Mouse (Mus musculus): ENCODE results near the gene Tbc1d2b.

The Tbc1d2b gene

GRCm38 (mm10) chr9:90270193-90270943 lies at the start of gene Tbc1d2b:
Tbc1d2b (minus strand) TSS chr9:90270804.
- in situ Hi-C loops (cut with MboI; ENCODE audit: low pct_unique_long_range_greater_than_20kb in 1 of 2, low sequenced_read_pairs in 2 of 2, unreplicated experiment in 1 of 2) = no loop called here

DNA sequence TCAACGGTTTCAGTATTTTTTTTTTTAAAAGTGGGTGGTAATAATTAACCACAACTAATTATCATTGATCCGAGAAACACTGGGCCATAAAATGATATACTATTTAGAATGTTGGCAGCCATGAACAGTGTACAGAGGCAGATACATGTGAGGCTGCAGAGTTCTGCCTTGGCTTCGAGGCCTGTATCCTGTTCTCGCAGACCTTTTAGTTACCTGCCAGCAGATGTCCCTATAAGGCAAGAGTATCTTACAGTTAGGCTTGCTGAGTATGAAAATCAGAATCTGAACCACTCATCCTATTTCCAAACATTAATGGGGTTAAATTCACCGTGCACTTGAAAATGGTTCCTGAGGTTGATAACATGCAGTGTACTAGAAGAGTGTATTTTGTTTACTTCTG lies 45.7 kb upstream of the Tbc1d2b start:
- in situ Hi-C loops (cut with MboI; ENCODE audit: low pct_unique_long_range_greater_than_20kb in 1 of 2, low sequenced_read_pairs in 2 of 2, unreplicated experiment in 1 of 2) = no loop called here

DNA sequence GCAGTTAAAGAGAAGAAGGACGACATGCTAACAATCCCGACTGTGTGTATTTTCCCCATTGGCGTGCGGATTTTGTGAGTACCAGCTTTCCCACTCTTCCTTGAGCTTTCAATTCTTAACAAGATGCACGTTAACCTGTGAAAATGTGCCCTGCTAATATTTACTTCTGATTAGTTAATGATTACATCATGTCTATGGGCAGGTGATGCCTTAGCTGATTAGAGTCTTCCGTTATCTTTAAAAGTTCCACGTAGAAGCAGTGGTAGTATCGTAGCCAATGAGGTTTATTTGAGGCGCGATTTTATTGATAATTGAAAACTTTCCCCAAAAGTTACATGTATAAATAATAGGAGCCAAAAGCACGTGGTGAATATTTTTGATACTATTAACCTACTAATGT lies 45.1 kb upstream of the Tbc1d2b start:
- in situ Hi-C loops (cut with MboI; ENCODE audit: low pct_unique_long_range_greater_than_20kb in 1 of 2, low sequenced_read_pairs in 2 of 2, unreplicated experiment in 1 of 2) = no loop called here

DNA sequence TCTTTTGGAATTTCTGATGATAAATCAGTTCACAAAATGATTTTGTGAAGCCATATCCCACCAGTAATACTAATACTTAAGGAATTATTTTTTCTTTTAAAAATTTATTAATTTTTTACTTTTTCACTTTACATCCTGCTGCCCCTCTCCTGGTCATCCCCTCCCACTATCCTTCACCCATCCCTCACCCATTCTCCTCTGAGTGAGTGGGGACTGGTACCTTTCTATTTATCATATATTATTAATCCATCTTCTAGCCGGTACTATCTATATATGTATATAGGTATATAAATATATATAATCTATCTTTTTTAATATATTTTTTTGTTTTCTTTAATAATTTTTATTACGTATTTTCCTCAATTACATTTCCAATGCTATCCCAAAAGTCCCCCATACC lies 33.6 kb upstream of the Tbc1d2b start:
- in situ Hi-C loops (cut with MboI; ENCODE audit: low pct_unique_long_range_greater_than_20kb in 1 of 2, low sequenced_read_pairs in 2 of 2, unreplicated experiment in 1 of 2) = no loop called here

DNA sequence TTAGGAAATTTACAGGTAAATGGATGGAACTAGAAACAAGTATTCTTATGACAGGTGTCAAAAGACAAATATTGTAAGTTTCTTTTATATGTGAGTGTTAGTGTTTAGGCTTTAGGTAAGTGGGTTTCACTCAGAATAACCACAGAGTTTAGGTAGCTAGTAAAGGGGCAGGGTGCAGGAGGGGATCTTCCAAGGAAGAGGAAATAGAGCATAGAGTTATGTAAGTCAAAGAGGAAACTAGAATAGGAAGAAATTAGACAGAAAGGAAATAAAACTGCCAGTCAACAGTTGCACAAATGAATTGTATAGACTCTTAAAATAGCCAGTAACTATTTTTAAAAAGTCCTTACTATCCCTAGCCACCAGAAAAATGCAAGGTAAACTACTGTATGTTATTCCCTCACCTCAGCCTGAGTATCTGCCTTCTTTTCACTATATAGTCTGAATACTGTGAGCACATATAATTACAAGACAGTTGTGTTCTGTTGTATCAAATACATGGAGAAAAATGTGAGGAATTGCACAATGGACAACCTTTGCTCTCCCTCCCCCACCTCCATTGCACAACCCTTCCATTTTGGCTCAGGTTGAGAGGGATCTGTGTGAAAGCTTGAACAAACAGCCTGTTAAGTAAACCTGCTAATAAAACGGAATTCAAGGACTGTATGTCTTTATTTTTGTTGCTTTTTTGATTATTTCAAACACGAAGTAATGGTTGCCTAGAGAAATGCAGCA lies 32.7 kb upstream of the Tbc1d2b start:
- in situ Hi-C loops (cut with MboI; ENCODE audit: low pct_unique_long_range_greater_than_20kb in 1 of 2, low sequenced_read_pairs in 2 of 2, unreplicated experiment in 1 of 2) = no loop called here

GRCm38 (mm10) chr9:90302670-90303069 lies 32.1 kb upstream of the Tbc1d2b start:
- in situ Hi-C loops (cut with MboI; ENCODE audit: low pct_unique_long_range_greater_than_20kb in 1 of 2, low sequenced_read_pairs in 2 of 2, unreplicated experiment in 1 of 2) = no loop called here

GRCm38 (mm10) chr9:90301081-90301688 lies 30.6 kb upstream of the Tbc1d2b start:
- in situ Hi-C loops (cut with MboI; ENCODE audit: low pct_unique_long_range_greater_than_20kb in 1 of 2, low sequenced_read_pairs in 2 of 2, unreplicated experiment in 1 of 2) = no loop called here

- in situ Hi-C loops (cut with MboI; ENCODE audit: low pct_unique_long_range_greater_than_20kb in 1 of 2, low sequenced_read_pairs in 2 of 2, unreplicated experiment in 1 of 2) = no loop called here
These were observed 27.0 kb upstream of the Tbc1d2b start for GRCm38 (mm10) chr9:90297637-90298036.

GRCm38 (mm10) chr9:90293641-90294398 lies 23.2 kb upstream of the Tbc1d2b start:
- in situ Hi-C loops (cut with MboI; ENCODE audit: low pct_unique_long_range_greater_than_20kb in 1 of 2, low sequenced_read_pairs in 2 of 2, unreplicated experiment in 1 of 2) = no loop called here

DNA sequence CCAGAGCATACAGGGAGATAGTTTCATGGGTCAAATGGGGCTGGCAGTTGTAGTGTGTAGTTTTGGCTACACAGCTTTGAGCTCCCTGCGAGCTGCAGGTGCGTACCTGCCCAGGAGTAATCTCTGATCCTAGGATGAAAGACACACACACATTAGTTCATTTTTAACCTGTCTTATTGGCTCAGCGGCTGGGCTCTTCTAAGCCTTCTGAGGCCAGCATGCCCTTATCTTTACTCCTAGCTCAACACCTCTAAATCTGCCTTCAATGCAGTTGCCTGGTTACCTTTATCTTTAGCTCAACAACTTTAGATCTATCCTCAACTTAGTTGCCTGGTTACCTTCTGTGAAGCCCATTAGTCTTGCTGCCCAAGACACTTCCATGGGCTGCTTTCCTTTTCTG lies 7.8 kb upstream of the Tbc1d2b start:
- in situ Hi-C loops (cut with MboI; ENCODE audit: low pct_unique_long_range_greater_than_20kb in 1 of 2, low sequenced_read_pairs in 2 of 2, unreplicated experiment in 1 of 2) = no loop called here

GRCm38 (mm10) chr9:90277884-90278283 lies 7.3 kb upstream of the Tbc1d2b start:
- in situ Hi-C loops (cut with MboI; ENCODE audit: low pct_unique_long_range_greater_than_20kb in 1 of 2, low sequenced_read_pairs in 2 of 2, unreplicated experiment in 1 of 2) = no loop called here

DNA sequence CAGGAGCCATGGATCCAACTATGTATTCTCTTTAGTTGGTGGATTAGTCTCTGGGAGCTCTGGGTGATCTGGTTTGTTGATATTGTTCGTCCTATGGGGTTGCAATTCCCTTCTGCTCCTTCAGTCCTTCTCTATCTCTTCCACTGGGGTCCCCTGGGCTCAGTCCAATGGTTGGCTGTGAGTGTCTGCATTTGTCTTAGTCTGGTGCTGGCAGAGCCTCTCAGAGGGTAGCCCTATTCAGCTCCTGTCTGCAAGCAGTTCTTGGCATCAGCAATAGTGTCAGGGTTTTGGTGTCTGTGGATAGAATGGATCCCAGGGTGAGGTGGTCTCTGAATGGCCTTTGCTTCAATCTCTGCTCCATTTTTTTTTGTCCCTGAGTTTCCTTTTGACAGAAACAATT lies 6.2 kb upstream of the Tbc1d2b start:
- in situ Hi-C loops (cut with MboI; ENCODE audit: low pct_unique_long_range_greater_than_20kb in 1 of 2, low sequenced_read_pairs in 2 of 2, unreplicated experiment in 1 of 2) = no loop called here

DNA sequence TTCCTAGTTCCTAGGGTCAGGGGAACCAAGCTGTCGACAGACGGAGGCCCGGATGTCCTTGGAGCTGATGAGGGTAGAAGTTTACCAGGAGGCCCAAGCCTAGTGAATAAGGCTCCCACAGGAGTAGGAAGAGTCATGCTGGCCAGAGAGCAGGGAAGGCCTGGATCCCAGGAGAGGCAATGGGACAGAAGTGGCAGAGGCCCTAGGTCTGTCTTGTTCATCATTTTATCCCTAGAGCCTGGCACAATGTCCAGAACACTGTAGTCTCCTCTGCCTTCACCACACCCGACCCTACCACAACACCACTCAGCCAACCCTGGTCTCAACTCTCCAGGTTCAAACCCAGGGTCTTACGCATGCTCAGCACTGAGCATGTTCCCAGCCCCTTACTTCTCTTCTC lies 5.3 kb upstream of the Tbc1d2b start:
- in situ Hi-C loops (cut with MboI; ENCODE audit: low pct_unique_long_range_greater_than_20kb in 1 of 2, low sequenced_read_pairs in 2 of 2, unreplicated experiment in 1 of 2) = no loop called here

DNA sequence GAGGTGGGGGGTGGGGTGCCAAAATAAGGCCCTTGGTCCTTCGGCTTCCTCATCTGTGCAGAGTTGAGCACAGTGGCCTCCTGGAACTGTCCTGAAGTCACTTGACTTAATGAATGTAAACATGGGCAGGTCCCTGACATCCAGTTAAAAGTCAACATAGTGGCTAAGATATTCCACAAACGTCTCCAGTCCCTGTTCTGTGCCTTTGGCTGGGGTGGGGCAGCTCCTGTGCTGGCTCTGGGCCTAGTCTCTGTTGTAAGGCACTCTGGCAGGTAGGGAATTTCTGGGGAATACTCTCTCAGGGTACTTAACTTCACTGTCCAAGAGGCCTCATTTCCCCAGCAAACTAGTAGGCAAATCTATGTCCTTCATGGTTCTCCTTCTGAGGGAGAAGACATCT lies 4.9 kb upstream of the Tbc1d2b start:
- in situ Hi-C loops (cut with MboI; ENCODE audit: low pct_unique_long_range_greater_than_20kb in 1 of 2, low sequenced_read_pairs in 2 of 2, unreplicated experiment in 1 of 2) = no loop called here

- in situ Hi-C loops (cut with MboI; ENCODE audit: low pct_unique_long_range_greater_than_20kb in 1 of 2, low sequenced_read_pairs in 2 of 2, unreplicated experiment in 1 of 2) = no loop called here
These were observed 3.9 kb upstream of the Tbc1d2b start for GRCm38 (mm10) chr9:90274516-90274915.

DNA sequence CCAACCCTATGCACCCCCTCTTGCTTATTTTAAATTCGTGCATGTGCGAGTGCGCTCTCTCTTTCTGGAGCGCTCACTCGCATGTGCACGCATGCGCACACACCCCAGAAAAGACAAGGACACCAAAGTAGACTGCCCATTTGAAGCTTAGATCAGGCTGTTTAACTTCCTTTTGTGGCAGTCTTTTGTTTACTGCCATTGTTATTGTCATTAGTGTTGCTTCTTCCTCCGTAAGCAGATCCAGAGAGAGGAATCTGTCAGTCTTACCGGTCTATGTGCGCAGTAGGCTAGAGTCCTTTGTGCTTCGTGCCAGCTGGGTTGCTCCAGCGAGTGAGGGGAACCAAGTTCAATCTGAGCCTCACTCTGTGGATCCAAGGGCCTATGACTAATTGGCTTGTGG lies 1.7 kb upstream of the Tbc1d2b start:
- in situ Hi-C loops (cut with MboI; ENCODE audit: low pct_unique_long_range_greater_than_20kb in 1 of 2, low sequenced_read_pairs in 2 of 2, unreplicated experiment in 1 of 2) = no loop called here

DNA sequence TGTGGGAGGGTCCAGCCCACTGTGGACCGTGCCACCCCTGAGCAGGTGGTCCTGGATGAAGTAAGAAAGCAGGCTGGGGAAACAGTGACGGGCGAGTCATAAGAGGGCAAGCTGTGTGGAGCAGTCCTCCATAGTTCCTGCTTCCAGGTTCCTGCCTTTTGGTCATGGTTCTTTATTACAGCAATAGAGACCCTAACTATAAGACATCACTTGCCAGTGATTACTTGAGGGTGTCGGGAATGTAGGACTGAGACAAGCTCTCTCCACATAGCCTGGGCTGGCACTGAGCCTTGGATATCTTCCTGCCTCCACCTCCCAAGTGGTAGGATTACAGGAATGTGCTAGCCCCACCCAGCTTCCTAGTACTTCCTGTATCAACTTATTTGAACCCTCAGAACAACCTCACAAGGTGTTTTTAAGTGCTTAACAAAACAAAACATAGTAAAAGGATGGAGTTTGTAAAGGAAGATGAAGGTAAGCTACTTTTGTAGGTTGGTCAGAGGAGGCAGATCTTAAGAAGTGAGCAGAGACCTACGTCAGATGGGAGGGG lies 1.0 kb upstream of the Tbc1d2b start:
- in situ Hi-C loops (cut with MboI; ENCODE audit: low pct_unique_long_range_greater_than_20kb in 1 of 2, low sequenced_read_pairs in 2 of 2, unreplicated experiment in 1 of 2) = no loop called here

DNA sequence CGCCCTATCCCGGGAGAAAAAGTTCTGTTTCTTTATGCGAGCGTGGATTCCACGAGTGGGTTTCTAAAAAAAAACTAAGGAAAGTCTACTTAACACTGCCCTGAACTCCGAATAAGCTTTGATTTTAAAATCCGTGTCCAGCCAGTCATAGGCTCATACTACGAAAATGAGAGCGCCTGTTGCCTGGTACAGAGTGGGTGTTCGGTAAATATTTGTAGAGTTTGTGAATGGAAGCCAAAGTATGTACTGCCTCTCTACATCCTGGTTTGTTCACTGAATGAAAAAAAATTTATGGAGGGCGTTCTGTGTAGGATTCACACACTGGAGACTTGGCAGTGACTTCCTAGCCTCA lies 316 bp upstream of the Tbc1d2b start:
- in situ Hi-C loops (cut with MboI; ENCODE audit: low pct_unique_long_range_greater_than_20kb in 1 of 2, low sequenced_read_pairs in 2 of 2, unreplicated experiment in 1 of 2) = no loop called here
